Mouse (Mus musculus) B cell, adult 2 months (primary cell): ENCODE data around the gene Ctf2.

Experiments
- DNase-seq, 2 experiments: peaks; one replicate each; pipeline ENCODE4 v3.0.0; 2022

Gene Ctf2

DNA sequence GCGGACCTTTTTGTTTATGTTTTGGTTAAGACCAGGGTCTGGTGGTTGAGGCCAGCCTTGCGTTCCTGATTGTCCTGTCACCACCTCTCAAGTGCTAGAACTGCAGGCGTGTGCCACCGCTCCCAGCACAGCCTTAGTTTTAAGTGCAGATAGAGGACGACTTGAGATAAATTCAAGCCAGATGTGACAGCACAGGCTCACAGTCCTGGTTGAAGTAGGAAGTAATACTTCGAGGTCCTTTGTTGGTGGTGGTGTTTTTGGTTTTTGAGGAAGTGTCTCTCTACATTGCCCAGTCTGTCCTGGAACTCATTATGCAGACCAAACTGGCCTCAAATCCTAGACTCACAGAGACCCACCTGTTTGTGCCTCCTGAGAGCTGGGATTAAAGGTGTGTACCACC, 27.8 kb upstream of the Ctf2 start:
- no peak for DNase-seq

DNA sequence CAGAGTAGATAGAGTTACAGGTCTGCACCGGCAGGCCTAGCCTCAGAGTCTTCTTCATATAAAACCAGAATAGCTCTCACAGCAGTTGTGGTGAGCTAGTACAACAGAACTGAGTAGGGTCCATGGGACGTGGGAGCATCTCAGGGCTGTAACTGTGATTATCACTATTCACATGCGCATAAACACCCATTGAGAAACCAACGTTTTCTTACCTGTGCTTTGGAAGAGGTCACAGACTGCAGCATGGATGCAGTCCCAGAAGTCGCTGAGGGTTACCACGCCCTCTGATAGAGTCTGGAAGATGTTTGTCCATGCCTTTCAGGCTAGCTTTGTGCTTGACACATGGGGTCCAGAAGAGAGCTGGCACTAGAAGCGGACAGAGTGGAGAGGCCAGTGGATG, 21.8 kb upstream of the Ctf2 start:
- DNase-seq: no peak

DNA sequence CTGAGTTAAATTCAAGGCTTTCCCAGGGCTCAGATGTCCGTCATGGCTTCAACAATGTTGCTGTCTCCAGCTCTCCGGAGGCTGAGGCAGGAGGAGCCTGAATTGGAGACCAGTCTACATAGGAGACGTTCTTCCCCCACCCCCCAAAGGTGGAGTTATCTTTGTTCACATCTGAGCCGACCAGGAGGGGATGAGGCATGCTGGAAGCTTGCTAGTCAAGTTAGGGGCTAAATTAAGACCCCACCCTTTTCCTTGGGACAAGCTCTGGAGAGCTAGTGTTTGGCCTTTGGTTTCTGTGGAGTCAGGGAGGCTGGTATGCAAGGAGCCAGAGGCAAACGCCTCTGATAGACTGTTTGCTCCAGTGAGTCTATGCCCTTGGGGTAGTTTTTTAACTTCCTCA, 21.2 kb upstream of the Ctf2 start:
- no peak for DNase-seq

DNA sequence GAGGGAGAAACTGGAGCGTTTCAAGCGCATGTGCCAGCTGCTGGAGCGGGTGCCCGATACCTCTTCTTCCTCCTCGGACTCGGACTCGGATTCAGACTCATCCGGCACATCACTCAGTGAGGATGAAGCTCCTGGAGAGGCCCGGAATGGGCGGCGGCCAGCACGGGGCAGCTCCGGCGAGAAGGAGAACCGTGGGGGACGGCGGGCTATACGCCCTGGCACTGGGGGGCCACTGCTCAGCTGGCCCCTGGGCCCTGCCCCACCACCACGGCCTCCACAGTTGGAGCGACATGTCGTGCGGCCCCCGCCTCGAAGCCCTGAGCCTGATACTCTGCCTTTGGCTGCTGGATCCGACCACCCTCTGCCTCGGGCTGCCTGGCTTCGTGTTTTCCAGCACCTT, 20.1 kb upstream of the Ctf2 start:
- no peak for DNase-seq

DNA sequence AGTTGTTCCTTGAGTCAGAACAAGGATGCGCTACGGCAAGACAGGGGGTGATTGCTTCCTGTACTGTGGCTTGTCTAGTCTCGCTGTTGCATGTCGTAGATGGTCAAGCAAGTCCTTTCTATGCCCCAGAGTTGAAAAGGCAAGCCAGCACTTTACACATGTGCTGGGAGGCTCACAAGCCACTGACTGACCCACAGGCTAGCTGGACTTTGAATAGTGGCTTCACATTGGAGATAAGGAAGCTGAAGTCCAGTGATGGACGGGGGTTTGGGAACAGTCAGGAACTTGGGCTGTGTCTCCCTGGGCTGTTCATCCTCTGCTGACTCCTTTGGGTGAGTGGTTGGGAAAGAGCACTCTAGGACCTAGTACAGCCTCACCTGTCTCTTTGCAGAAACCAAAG, 19.7 kb upstream of the Ctf2 start:
- DNase-seq: no peak

DNA sequence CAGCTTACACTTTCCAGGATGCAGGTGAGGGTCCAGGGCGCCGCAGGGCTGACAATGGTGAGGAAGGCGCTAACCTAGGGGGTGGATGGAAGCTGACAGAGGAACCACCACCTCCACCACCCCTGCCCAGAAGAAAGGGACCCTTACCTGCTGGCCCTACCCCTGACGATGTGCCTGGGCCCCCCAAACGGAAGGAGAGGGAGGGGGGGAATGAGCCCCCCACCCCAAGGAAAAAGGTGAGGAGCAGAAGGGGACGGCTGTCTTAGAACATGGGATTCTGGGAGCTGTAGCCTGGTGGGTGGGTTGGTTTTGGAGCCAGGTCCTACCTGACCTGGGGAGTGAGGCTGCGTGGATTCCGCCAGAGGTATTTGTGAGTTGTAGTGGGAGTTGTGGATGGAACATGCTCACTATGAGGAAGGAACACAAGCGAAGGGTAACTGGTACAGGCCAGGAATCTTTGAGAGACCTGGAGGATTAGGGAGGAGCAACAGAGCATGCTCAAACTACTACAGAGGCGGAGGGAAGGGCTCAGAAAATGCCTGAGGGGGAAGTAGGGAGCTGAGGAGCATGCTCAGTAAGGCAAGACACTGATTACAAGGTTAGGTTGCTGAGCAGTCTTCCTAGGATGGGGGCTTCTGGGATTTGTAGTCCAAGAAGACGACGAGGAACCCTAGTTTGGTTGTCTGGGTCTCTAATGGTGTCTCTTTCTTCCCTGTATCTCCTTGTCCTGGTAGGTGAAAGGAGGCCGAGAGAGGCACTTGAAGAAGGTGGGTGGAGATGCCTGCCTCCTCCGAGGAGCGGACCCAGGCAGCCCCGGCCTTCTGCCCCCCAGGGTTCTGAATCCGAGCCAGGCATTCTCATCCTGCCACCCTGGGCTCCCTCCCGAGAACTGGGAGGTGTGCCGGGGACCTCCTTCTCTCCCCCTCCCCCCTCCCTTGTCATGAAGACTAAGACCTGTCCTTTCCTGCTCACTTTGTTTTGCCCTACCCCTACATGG, 18.5 kb upstream of the Ctf2 start:
- no peak for DNase-seq

DNA sequence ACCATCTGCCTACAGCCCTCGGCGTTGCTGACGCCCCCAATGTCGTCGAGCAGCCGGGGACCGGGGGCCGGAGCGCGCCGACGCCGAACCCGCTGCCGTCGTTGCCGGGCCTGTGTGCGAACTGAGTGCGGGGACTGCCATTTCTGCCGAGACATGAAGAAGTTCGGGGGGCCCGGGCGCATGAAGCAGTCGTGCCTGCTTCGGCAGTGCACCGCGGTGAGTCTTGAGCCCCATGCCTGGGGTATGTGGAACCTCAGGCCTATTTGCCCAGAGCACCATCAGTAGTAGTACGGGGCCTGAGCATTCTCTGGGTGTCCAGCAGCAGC, 16.2 kb upstream of the Ctf2 start:
- DNase-seq: no peak

DNA sequence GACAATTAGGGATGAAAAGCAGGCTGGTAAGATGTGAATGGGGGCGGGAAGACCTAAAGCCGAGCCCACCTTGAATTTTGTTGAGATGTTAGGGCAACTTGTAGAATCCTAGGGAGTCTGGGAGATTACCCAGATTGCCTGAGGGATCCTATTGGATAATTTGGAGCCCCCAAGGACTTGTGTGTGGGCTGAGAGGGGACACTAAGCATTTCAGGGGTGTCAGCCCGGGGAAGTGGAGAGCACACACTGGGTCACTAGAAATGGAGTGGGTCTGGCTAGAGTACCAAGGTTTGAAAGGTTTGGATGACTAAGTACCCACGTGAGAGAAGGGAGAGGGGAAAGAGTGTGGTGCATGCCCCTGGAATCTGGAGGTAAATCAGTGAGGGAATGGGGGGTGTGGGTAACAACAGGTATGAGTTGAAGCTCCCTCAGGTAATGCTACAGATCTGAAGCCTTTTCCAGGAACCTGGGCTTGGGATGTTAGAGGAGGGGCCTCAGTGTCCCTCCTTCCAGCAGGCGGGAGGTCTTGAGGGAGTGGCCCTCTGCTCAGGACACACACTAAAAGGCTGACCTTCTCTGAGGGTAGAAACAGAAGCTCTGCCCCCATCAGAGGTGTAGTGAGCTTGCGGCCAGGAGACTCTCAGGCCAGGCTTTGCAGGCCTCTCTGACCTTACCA, 15.7 kb upstream of the Ctf2 start:
- DNase-seq: no peak

DNA sequence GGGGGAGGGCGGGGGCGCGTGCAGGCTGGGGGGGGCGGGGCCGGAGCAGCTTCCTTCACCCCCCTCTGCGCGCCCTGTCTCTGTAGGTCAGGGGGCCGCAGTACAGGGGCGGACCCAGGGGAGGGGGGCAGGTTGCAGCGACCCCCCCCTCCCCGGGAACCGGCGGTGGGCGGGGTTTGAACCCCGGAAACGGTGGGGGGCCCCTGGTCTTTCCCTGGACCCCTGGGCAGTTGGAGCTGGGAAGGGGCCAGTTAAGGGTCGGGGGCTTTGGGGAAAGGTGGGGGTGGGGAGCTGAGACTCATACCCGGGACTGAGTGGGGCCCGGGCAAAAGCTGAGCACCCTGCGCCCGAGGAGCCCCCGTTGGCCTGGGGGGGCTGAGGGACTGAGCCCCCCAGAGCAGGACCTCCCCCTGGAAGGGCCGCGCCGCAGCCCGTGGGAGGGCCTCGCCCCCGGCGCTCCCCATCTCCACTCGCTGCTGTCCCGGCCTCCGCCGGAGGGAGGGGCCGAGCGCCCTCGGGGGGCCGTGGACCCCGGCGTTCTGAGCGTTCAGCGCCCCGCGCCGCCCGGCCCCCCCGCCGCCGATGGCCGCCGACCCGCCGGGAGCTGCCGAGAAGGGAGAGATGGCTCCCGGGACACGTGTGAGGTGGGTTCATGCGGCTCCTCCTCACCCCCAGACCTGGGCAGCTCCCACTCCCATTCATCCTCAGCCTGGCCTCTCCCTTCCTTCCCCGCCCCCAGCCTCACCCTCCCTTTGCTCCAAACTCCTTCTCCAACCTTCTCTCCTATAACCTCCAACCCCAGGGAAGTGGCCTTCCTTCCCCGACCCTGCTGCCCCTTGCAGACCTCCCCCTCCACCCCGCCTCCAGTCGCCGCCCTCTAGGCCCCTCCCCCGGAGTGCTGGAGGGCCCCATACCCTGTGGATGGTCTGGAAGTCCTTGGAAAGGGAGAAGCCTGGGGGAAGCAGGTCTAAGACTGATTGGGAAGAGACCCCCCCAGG, 14.8 kb upstream of the Ctf2 start:
- peak in 1 of 2 experiments; percentile 5 for DNase-seq

DNA sequence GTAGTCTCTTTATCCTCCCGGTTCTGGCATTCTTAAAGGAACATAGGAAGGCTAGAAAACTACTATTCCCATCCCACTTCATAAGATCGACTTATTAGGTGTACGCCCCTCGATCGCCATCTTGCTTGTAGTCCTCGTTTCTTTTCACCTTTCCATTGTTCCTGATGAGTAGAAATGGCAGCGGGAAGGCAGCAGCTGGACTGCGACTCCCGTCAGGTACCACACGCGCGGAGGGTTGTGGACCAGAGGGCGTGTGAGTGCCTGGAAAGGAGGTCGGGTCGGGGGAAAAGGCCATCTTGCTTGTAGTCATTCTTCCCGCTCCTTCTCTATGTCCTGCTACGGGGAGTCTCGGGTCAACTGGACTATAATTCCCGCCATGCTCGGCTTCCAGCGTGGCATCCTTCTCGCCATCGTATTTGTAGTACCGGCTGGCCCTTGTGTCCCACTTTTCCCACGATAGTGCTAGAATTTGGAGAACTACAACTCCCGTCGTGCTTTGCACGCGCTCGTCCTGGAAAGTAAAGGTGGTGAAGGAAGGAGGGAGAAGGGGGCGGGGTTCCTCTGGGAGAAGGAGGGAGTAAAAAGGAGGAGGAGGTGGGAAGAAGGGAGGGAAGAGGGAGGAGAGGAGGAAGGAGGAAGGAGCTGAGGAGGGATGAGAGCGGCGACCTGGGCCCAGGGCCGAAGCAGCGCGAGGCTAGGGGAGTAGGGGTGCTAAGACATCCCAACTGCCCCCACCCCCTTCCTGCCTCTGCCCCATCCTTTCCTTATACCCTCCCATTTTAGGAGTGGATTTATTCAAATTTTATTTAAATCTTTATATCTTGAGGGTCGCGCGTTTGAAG, 13.9 kb upstream of the Ctf2 start:
- peak; percentile 71 to 75 for DNase-seq

DNA sequence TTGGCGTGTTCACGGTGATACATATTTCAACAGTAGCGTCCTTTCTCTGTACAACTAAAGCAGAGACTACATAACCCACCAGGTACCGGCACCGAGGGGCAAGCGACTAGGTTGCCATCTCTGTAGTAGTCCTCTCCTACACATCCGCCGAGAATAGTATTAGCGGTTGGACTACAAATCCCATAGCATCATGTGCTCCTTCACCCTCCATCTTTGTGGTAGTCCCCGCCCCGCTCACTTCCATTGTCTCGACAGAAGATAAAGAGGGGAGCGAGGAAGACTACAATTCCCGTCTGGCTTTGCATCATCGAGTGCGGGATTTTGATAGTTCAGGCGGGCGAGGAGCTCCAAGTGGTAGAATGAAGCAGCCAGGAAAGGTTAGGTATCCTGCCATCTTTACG, 13.3 kb upstream of the Ctf2 start:
- peak; percentile 87 to 91 for DNase-seq

DNA sequence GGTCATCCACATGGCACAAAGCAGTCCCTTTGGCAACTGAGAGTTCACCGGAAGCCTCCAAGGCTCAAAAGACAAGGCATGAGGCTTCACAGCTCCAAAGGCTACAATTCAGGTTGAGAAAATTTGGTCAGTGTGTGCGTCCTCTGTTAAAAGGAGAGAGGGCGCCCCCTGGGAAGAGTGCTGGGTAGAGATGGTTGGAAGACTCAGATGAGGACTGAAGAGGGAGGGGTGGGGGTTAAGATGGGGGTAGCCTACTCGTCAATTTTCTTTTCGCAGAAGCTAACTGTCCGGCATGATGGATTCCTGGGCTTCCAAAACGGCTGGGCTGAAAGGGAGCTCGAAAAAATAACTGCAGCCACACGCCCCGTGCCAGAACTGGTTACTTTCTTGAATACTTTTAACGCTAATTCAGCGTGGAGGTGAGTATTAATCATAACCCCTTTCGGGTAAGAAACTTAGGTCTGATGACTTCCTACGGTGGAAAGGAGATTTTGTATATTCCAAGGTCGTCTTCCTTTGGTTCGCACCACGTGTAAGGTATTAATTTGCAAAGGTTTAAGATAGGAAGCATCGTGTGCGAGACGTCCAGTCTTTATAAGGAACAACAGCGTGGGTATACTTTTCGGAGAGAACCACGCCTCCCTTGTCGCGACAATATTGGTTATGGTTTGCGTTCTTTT, 12.5 kb upstream of the Ctf2 start, which contains the start of gene Fbxl19:
TSS of gene Fbxl19 (plus strand) at position 178 of the 680 bp plus-strand sequence.
- DNase-seq: peak; percentile 73 to 80

DNA sequence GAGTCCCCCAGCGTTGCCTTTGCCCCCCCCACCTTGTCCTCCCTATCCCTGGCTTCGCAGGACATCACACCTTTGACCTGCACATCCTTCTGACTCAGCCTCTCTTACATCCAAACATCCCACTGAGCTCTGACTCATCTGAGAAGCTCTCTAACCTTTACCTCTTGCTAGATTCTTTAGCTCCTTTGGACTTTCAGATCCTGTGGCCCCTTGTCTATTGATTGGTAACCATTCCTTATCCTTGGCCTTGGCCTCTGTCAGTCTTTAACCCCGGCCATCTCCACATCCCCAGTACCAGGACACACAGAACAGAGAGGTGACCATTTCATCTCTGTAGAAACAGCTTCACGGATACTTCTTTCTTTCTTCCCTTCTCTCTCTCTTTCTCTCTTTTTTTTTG, 1.8 kb downstream of the Ctf2 start:
- DNase-seq: no peak

DNA sequence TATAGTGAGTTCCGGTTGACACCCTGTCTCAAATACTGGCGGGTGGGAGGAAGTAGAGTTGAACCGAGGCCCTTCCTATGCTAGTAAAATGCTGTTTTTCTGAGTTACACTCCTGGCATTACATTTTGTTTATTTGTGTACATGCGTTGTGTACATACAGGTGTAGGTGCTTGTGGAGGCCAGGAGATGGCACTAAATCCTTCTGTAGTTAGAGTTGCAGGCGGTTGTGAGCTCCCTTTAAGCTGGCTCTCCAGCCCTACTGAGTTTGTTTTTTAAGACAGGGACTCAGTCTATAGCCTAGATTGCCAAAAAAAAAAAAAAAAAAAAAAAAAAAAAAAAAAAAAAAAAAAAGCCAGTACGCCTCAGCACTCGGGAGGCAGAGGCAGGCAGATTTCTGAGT, 4.1 kb downstream of the Ctf2 start:
- DNase-seq: no peak

DNA sequence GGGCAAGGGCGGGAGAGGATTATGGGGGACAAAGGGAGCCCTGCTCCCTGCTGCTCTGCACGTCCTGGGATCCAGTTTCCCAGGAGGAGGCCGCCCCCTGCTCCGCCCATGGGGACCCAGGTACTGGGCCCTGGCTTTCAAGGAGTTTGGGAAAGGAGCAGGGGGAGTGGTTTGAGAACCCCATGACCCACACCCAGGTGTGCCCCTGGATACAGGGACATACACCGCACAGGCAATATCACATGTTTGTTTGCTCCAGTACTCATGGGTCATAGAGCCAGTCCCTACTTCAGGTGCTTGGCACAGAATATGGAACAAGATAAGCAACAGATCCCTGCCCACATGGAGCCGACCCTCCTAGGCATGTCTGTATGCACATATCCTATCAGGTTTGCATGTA, 6.0 kb downstream of the Ctf2 start:
- no peak for DNase-seq

DNA sequence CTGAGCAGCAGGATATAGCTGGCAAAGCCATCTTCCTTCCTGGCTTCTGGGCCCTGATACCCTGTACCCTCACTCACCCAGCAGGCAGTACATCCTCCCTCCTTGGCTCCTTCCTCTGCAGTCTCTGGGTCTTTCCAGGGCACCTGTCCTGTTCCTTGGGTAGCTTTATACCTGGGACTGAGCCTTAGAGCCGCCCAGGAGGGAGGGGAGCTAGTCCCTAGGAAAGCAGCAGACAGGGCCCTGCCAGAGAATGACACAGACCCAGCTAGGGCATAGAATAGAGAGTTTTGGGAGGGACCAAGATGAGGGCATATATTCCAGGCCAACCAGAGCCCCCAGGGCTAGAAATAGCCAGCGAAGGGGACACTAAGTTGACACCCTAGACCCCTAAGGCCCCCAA, 6.5 kb downstream of the Ctf2 start:
- no peak for DNase-seq

DNA sequence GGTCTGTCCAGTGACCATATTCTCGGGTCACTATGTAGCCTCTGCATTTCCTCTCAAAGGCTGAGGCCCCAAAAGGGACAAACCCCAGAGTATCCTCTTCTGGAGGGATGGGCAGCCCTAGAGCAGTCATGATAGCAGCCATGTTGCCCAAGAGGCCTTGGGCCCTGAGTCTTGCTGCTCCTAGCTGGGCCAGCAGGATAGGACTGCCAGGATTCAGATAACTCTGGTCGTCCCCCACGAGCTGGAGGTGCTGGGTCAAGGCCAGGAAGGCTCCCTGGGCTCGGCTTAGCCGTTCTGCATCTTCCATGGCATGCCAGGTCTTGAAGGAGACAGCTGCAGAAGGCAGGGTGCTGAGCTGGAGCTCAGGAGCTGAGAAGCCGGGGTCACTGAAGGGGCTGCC, 12.7 kb downstream of the Ctf2 start:
- DNase-seq: no peak

DNA sequence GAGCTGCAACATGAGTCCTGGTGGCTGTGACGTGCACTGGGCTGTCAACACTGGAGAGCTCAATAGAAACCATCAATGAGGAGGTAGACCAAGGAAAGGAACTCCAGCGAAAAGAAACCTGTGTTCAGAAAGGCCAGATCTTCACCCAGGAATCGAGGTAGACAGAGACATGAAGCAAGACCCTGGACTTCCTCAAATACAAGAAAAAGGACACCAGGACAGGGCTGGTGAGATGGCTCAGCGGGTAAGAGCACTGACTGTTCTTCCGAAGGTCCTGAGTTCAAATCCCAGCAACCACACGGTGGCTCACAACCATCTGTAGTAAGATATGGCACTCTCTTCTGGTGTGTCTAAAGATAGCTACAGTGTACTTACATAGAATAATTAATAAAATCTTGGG, 13.6 kb downstream of the Ctf2 start:
- no peak for DNase-seq

DNA sequence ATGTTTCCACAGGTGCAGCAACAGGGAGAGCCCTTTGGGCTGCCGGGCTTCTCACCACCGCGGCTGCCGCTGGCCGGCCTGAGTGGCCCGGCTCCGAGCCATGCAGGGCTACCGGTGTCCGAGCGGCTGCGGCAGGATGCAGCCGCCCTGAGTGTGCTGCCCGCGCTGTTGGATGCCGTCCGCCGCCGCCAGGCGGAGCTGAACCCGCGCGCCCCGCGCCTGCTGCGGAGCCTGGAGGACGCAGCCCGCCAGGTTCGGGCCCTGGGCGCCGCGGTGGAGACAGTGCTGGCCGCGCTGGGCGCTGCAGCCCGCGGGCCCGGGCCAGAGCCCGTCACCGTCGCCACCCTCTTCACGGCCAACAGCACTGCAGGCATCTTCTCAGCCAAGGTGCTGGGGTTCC, 15.0 kb downstream of the Ctf2 start:
- DNase-seq: peak; percentile 74

DNA sequence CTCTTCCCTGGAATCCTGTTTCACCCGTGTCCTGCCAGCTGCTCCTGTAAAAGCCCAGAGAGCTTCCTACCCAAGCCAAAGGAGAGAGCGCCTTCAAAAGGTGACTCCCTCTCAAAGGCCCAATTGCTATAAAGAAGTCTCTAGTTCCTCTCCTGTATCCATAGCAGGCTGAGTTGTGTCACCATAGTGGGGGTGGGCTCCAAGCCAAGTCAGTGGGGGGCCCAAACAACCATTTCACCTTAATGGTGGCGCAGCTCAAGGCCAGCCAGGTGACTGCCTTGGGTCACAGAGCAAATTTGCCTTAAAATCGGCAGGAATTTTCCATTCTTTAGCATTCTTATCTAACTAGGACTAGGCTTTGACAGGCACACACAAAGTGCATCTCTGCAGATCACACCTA, 17.1 kb downstream of the Ctf2 start:
- DNase-seq: no peak
